Mouse (Mus musculus): ENCODE data around the gene Stt3b. TPM values are rescaled to one million over a fixed set of nuclear protein-coding genes. Genes with fewer than 3 reads are reported as not detected.

The Stt3b gene
- polyA plus RNA-seq, 1 experiment from 2014 or later = 94.4 TPM

DNA sequence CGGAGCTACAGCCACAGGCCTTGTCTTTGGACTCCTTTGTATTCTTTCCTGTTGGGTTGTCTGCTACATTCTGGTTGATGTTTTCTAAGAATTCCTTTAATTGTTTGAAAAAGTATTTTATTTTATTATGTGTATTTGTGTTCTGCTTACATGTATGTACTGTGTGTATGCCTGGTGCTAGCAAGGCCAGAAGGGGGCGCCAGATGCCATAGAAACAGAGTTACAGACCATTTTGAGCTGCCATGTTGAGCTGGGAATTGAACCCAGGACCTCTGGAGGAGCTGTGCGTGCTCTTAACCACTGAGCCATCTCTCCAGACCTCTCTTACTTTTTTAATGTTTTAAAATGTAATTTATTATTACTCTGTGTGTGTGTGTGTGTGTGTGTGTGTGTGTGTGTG, 117.3 kb downstream of the Stt3b start:
- no peaks in the 10 kb centered on the region for H3K27me3 ChIP-seq (ENCODE audit: control insufficient read depth, insufficient read depth, low read length)
- H3K9me3 ChIP-seq (ENCODE audit: control insufficient read depth, low read length) = no peaks in the 10 kb centered on the region
- H3K4me2 ChIP-seq (ENCODE audit: low read length) = no peak overlapping the region
- ATAC-seq (ENCODE audit: insufficient number of reproducible peaks, insufficient read depth, low FRiP score, low read depth) = no peak
- H3K4me1 ChIP-seq (ENCODE audit: control insufficient read depth in 2 of 2, insufficient read depth in 2 of 2, low read length in 2 of 2) = peaks cover 9 to 24% of the 10 kb centered on the region in 2 experiments
- 76% methylated on average over 3 of the region's 3 CpGs for WGBS
- H3K36me3 ChIP-seq (ENCODE audit: control insufficient read depth, insufficient read depth, low read length) = no peaks in the 10 kb centered on the region
- H3K9ac ChIP-seq (ENCODE audit: low read length) = no peak overlapping the region
- H3K4me3 ChIP-seq (ENCODE audit: control insufficient read depth in 1 of 2, insufficient read depth in 1 of 2, low read depth in 1 of 2, low read length in 2 of 2) = no peak overlapping the region
- no peak overlapping the region for H3K27ac ChIP-seq (replicated peaks in 1 of 2; ENCODE audit: control insufficient read depth in 1 of 2, insufficient read depth in 1 of 2, low read depth in 2 of 2, low read length in 2 of 2)
